Mouse (Mus musculus) G1E (cell line): Measurements from ENCODE around the gene Nol10. TPM values are rescaled to one million over a fixed set of nuclear protein-coding genes. Genes with fewer than 3 reads are reported as not detected.

Source experiments
- ATAC-seq: 2 replicates; pipeline ENCODE4 v1.8.0; 2016; ENCODE audit warnings: mild to moderate bottlenecking; ENCODE audit not compliant: insufficient number of reproducible peaks, poor library complexity, low FRiP score, severe bottlenecking; ENCODE audit errors: extremely low read depth
- DNase-seq: peaks from one replicate; pipeline ENCODE4 v3.0.0; 2012; ENCODE audit warnings: low spot score
- H3K27me3 ChIP-seq: 2 replicates; pipeline ENCODE4 v1.6.1; 2012; ENCODE audit warnings: mild to moderate bottlenecking, low read length, inconsistent platforms; ENCODE audit not compliant: insufficient read depth
- H3K36me3 ChIP-seq: replicated peaks from 2 replicates; pipeline ENCODE3; 2012; ENCODE audit warnings: mild to moderate bottlenecking, inconsistent platforms
- H3K4me1 ChIP-seq: 2 replicates; pipeline ENCODE4 v1.6.1; 2012; ENCODE audit warnings: low read depth, low read length, inconsistent platforms, mixed read lengths; ENCODE audit not compliant: insufficient read depth
- H3K4me3 ChIP-seq: 2 replicates; pipeline ENCODE4 v1.5.1; 2012; ENCODE audit warnings: low read depth, mild to moderate bottlenecking, inconsistent platforms, low read length, moderate library complexity, mixed read lengths
- H3K9me3 ChIP-seq: replicated peaks from 2 replicates; pipeline ENCODE4 v1.6.1; 2012; ENCODE audit warnings: inconsistent platforms
- CTCF ChIP-seq: IDR thresholded peaks from 2 replicates; pipeline ENCODE4 v1.5.1; 2012; ENCODE audit warnings: low read depth, low read length, inconsistent platforms, mixed read lengths
- GATA1 ChIP-seq: IDR thresholded peaks from 2 replicates; pipeline ENCODE4 v1.6.1; 2012; ENCODE audit warnings: borderline replicate concordance, low read length, inconsistent platforms, mixed read lengths
- GATA2 ChIP-seq: IDR thresholded peaks from 2 replicates; pipeline ENCODE4 v1.6.1; 2012; ENCODE audit warnings: low read depth, low read length, inconsistent platforms, borderline replicate concordance
- POLR2AphosphoS5 ChIP-seq: IDR thresholded peaks from 2 replicates; pipeline ENCODE4 v1.6.1; 2012; ENCODE audit warnings: low read depth, low read length, inconsistent platforms; ENCODE audit not compliant: insufficient replicate concordance
- TAL1 ChIP-seq: conservative IDR thresholded peaks from 2 replicates; pipeline ENCODE4 v1.6.1; 2012; ENCODE audit warnings: low read depth, low read length, inconsistent platforms, mixed read lengths
- polyA plus RNA-seq: library from polyadenylated mRNA; stranded (reverse); fragments of >175 nt; gene quantifications from 2 replicates; pipeline ENCODE4 v1.2.3, GENCODE M21; 2012
- total RNA-seq, 2 experiments: library from RNA; stranded (forward) in 1 of 2; stranded (reverse) in 1 of 2; fragments of 200-1000 nt in 1 of 2; fragments of >200 nt in 1 of 2; fragmentation: Nextera tagmentation in 1 of 2; gene quantifications; 2 replicates each; pipeline ENCODE4 v1.2.3; 2014 to 2017

Nol10 gene
- total and polyA plus RNA-seq, 3 experiments: 10.2 to 25.7 (median 18.6) TPM

DNA sequence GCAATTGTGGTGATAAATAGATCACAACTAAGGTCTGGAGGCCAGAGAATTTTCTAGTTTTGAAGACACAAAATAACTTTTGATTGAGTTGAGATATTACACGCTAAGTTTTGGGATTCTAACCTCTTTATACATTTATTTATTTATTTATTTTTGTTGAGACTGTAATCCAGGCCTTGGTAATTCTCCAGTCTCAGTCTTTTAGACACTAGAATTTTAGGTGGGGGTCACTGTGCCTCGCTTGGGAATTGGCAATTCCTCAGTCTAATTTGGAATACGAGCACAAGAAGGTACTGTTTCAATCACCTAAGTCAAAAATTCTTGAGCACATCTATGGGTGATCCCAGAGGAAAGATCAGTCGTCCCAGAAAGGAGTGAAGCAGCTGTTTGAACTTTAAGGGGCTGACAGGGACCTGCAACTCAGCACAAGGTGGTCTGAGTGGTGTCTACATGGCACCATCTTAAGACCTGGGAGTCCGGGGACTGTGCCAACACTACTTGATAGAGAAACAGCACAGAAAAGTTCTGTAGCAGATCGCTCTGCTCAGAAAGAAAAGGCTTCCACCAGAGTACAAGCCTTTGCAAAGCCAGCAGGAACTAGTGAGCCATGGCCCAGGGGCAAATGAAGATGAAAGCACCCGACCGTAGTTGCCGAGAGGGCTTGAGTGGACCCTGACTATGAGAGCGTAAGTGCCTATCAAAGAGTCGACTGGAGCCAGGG is 771 bp upstream of the Nol10 start:
- Histone ChIP-seq H3K27me3 (no peaks in the 10 kb centered on the region), H3K9me3 (no peaks in the 10 kb centered on the region), H3K4me3 (peak overlapping the region; percentile 86), H3K36me3 (peaks cover 34% of the 10 kb centered on the region), H3K4me1 (peaks cover 20% of the 10 kb centered on the region)
- ATAC-seq: no peak
- DNase-seq: peak; percentile 15
- TF ChIP-seq GATA1 (no peak), TAL1 (no peak)

GRCm38 (mm10) chr12:17350106-17350505 is 1.8 kb downstream of the Nol10 start:
- ATAC-seq (no peak), DNase-seq (no peak)
- Histone ChIP-seq H3K9me3 (no peaks in the 10 kb centered on the region), H3K36me3 (peaks cover 54% of the 10 kb centered on the region), H3K27me3 (no peaks in the 10 kb centered on the region), H3K4me1 (peaks cover 20% of the 10 kb centered on the region), H3K4me3 (no peak overlapping the region)
- no peak for TF ChIP-seq TAL1
- no peak for TF ChIP-seq GATA2
- TF ChIP-seq POLR2AphosphoS5: no peak
- no peak for TF ChIP-seq CTCF
- no peak for TF ChIP-seq GATA1

DNA sequence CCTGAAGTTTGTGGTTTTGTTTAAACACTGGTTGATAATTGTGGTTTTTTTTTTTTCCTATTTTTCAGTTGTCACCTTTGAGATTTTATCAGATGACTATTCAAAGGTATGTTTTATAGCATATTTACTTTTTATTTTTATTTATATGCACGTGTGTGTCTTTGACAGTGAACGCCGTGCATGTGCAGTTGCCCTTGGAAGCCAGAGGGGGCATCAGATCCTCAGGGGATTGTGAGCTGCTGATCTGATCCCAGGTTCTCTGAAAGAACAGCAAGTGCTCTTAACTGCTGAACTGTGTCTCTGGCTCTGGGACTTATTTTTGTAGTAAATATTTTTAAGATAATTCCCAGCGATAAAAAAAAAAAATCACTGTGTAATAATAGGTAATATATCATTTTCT is 8.6 kb downstream of the Nol10 start:
- H3K36me3 ChIP-seq: peaks cover 93% of the 10 kb centered on the region

GRCm38 (mm10) chr12:17357795-17358194 is 9.5 kb downstream of the Nol10 start:
- Histone ChIP-seq H3K27me3 (no peaks in the 10 kb centered on the region), H3K36me3 (peaks cover 93% of the 10 kb centered on the region), H3K4me1 (no peaks in the 10 kb centered on the region), H3K4me3 (no peak overlapping the region), H3K9me3 (no peaks in the 10 kb centered on the region)
- no peak for DNase-seq
- TF ChIP-seq GATA1: no peak
- no peak for ATAC-seq

More for the DNA sequence above, 8.6 kb downstream of the Nol10 start:
- Histone ChIP-seq H3K4me3 (no peak overlapping the region), H3K4me1 (no peaks in the 10 kb centered on the region), H3K27me3 (no peaks in the 10 kb centered on the region), H3K9me3 (no peaks in the 10 kb centered on the region)
- no peak for ATAC-seq
- DNase-seq: no peak
- TF ChIP-seq POLR2AphosphoS5 (no peak), GATA2 (no peak)

DNA sequence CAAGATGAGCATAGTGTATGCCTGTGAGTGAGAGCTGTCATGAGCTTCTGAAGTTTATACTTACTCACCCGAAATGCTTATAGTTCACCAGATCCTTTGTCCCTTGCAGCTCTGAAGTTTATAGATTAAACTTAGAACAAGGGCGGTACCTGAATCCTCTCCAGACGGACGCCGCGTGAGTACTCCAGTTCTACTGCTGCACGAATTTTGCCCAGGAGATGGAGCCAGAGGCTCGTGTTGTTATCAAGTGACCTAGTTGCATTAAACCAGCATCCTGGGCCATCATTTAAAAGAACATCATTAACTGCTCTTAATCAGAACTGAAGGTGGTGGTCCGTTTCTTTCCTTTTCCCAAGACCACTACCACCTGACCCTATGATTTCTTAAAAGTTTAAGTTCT is 10.7 kb downstream of the Nol10 start:
- Histone ChIP-seq H3K27me3 (no peaks in the 10 kb centered on the region), H3K4me1 (no peaks in the 10 kb centered on the region), H3K36me3 (peaks cover 93% of the 10 kb centered on the region), H3K4me3 (no peak overlapping the region), H3K9me3 (no peaks in the 10 kb centered on the region)
- ATAC-seq: no peak
- no peak for DNase-seq
- TF ChIP-seq POLR2AphosphoS5 (no peak), GATA1 (no peak), GATA2 (no peak), CTCF (no peak), TAL1 (no peak)

GRCm38 (mm10) chr12:17360104-17360503 is 11.8 kb downstream of the Nol10 start:
- Histone ChIP-seq H3K27me3 (no peaks in the 10 kb centered on the region), H3K4me1 (no peaks in the 10 kb centered on the region), H3K4me3 (no peak overlapping the region), H3K36me3 (peaks cover 92% of the 10 kb centered on the region), H3K9me3 (no peaks in the 10 kb centered on the region)
- ATAC-seq: no peak
- no peak for TF ChIP-seq GATA1
- no peak for TF ChIP-seq POLR2AphosphoS5
- TF ChIP-seq TAL1: no peak
- no peak for TF ChIP-seq CTCF
- no peak for TF ChIP-seq GATA2
- no peak for DNase-seq

DNA sequence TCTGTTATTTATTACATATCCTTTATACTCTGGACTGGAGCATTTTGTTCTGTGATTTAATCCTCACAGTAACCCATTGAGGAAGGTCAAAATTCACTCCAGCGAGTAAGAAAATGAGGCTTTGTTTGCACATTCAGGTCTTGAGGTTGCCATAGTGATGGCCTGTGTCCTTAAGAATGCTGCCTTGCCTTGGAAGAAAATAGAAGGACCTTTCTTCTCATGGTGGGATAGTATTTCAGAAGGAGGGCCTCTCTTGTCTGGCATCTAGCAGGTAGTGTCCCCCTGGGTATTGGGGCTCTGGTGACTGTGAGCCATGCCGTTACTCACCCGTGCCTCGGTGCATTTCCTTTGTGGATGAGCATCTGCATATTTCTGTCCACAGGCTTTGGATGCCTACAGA is 12.4 kb downstream of the Nol10 start:
- H3K4me1 ChIP-seq: no peaks in the 10 kb centered on the region
- no peak for TF ChIP-seq GATA2
- no peak for TF ChIP-seq POLR2AphosphoS5
- no peak for TF ChIP-seq GATA1
- no peak for TF ChIP-seq CTCF
- no peak for TF ChIP-seq TAL1
- ATAC-seq: no peak
- H3K4me3 ChIP-seq: no peak overlapping the region
- no peak for DNase-seq
- no peaks in the 10 kb centered on the region for H3K27me3 ChIP-seq
- peaks cover 92% of the 10 kb centered on the region for H3K36me3 ChIP-seq
- H3K9me3 ChIP-seq: no peaks in the 10 kb centered on the region
